Mouse (Mus musculus) 3T3-L1 (cell line): ENCODE results near the gene Man1c1.

Source experiments
- DNase-seq: peaks from one replicate; pipeline ENCODE4 v3.0.0-alpha.2; 2015; ENCODE audit warnings: low read depth, low spot score

Gene Man1c1

DNA sequence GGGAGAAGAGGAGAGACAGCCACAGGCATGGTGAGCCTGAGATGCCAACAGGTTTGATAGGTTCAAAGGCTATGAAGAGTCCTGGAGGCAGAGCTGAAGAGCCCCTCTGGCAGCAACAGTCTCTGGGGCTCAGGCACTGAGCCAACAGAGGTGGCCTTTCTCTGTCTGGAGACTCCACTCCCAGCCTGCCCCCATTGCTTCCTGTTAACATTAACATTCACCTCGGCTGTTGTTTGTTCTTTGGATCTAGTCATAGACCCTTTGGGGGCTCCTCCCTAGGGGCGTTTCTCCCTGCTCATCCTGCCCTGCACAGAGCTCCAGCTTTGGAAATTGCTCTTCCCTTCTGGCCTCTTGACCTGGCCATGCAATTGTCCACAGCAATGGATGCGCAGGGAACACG, 20.9 kb upstream of the Man1c1 start:
- DNase-seq, result no peak

DNA sequence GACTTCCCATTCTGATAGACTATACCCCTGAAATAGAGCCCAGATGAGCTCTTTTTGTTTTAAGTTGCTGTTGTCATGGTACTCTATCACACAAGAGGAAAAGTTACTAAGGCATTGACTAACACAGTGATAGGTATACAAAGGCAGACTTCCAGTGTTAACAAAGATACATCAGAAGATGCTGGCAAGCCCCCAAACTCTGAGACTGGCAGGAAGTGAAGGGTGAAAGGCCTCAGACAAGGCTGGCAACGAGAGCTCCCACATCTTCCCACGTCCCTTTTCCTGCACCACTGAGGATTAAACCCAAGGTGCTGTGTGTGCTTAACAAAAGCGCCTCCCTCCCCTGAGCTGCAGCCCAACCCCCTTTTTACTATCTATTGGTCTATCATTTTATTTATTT, 19.2 kb upstream of the Man1c1 start:
- no peak for DNase-seq

GRCm38 (mm10) chr4:134721076-134721475, 17.0 kb upstream of the Man1c1 start:
- DNase-seq, result peak; percentile 67

DNA sequence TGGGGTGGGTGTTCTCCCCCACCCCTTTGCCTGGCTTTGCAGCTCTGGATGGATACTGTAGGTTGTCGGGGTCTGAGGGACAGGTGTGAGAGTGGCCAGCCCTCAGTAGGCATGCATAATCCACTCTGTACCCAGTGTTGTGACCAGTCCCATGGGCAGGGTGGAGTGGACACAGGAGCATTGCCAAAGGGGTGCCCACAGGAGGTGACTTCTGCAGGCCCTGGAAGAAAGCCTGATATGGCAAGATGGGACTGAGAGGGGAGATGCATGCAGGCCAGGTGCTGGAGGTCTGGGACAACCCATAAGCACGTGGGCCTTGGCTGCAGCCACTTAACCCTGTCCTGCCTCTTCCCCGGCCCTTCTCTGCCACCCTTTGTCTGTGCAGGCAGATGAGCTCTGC, 16.3 kb upstream of the Man1c1 start:
- no peak for DNase-seq

DNA sequence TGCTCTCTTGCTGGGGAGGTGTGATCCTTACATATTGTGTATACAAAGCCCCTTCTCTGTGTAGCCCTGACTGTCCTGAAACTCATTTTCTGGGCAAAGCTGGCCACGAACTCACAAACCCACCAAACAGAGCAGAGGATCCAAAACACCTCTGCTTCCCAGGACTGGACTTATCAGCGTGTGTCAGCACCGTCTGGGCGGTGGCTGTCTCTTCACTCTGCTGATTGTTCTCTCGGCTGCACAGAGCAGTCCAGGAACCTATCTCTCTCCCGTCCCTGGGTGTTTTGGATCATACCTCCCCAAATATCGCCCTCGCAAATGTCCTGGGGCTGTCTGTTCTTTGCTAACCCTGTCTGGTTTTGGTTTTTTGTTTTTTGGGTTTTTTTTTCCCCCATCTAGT, 15.4 kb upstream of the Man1c1 start:
- no peak for DNase-seq

GRCm38 (mm10) chr4:134713937-134714336, 9.8 kb upstream of the Man1c1 start:
- peak; percentile 91 for DNase-seq

DNA sequence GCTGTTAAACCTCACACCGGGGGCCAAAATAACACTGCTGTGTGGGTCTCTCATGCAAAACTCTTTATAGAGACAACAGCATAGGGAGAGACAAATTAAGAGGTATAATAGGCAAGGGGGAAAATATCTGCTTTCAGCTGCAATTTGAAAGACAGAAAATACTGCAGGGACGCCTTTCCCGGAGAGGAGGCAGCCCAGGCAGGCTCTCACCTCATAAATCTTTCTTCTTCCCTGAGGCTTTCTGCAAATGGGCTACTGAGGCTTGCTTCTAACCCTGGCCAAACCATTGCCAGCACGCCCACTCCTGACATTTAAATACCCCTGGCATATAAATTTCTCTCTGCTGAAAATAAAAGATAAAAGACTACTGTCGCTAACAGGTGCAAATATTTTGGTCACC, 1.2 kb upstream of the Man1c1 start:
- no peak for DNase-seq

GRCm38 (mm10) chr4:134704590-134704989, 500 bp upstream of the Man1c1 start:
- DNase-seq, result no peak

- DNase-seq, result no peak
Measured at GRCm38 (mm10) chr4:134702981-134703834, 882 bp downstream of the Man1c1 start.

DNA sequence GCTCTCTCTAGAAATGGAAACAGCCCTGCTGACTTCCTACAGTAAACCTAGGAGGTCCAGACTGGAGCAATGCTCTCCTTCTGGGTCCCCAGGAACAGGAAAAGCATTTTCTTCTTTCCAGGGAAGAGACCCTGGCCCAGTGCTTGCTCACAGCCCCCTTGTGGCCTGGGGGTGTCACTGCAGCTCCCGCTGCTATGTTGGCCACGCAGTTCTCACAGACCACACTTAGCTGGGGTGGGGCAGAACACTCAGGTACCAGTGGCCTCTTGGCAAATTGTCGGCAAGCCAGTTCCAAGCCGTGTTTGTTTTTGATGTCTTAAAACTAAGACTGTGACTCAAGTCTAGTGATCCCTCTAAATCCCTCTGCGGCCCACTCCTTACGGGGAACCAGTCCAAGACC, 2.2 kb downstream of the Man1c1 start:
- peak; percentile 70 for DNase-seq

GRCm38 (mm10) chr4:134700911-134701310, 3.2 kb downstream of the Man1c1 start:
- no peak for DNase-seq

GRCm38 (mm10) chr4:134693202-134693940, 10.7 kb downstream of the Man1c1 start:
- no peak for DNase-seq

DNA sequence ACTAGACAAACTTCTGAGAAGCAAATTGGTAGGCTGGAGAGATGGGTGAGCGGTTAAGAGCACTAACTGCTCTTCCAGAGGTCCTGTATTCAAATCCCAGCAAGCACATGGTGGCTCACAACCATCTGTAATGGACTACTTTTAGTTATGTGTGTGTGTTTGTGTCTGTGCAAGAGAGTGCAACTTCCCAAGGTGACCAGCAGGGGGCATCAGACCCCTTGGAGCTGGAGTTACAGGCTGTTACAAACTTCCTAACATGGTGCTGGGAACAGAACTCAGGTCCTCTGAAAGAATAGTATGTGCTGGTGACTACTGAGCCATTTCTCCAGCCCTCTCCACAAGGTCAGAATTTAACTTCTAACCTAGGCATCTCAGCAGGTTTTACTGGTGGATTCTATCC, 11.7 kb downstream of the Man1c1 start:
- DNase-seq, result no peak

DNA sequence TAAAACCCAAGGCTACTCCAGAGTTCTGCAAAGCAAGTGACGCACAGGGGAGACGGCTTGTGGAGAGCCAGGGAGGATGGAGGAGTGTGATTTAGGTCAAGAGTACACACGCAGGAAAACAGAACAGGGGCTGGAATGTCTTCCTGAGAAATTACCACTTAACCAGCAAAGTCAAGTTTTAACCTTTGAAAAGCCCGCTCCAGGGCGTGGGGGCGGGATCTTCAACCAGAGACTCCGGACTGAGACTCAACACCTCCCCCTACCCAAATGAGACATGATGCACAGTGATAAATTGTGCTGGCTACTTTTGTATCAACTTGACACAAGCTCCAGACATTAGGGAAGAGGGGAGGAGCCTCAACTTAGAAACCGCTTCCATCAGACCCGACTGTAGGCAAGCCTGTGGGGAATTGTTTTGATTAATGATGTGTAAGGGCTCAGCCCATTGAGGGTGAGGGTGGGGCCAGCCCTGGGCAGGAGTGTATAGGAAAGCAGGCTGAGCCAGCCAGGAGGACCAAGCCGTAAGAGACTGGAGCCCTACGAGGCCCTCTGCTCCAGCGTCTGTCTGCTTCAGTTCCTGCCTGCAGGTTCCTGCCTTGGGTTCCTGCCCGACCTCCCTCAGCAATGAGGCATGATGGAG, 17.9 kb downstream of the Man1c1 start:
- no peak for DNase-seq

DNA sequence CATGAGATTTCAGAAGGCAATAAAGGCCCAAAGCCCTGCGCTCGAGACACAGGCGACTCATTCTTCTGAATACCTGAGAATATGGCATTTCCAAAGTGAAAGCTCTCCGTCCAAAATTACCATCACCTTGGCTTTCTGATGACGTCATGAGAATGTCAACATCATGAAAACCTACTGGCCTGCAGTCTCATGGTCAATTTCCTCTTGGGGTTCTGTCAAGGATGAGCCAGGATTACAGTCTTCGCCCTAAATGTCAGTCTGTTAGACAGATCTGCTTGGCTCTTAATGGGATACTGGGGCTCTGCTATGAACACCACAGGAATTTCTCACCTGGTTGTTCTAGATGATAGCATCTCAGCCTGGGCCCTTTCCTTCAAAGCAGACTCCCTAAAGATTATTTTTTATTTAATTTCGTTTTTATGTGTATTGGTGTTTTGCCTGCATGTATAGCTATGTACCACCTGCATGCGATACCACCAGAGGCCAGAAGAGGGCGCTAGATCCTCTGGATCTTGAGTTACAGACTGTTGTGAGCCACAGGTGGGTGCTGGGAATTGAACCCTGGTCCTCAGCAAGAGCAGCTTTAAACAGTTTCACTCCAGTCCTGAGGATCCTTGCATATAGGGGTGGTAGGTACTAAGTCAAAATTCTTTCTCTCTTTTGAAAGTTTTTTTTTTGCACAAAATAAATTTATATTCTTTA, 19.3 kb downstream of the Man1c1 start:
- DNase-seq, result no peak

- DNase-seq, result no peak
Measured at GRCm38 (mm10) chr4:134683892-134684291, 20.2 kb downstream of the Man1c1 start.

DNA sequence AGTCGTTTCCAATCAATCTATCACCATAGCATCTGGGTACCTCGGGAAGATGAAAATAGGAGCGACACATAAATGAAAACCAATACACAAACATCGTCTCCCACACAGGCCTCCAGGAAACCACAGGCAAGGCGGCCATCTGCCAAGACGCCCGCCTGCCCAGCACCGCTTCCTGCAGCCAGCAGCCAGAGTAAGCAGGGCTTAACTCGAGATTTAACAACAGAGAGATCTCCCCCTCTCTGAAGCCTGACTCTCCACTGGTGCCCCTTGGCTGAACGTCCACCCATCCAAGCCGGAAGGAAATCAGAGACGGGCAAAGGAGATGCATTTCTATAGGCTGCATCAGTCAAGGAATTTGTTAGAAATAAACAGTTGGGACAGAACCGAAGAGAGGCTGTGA, 21.1 kb downstream of the Man1c1 start:
- no peak for DNase-seq

GRCm38 (mm10) chr4:134682423-134682822, 21.7 kb downstream of the Man1c1 start:
- no peak for DNase-seq

GRCm38 (mm10) chr4:134681819-134682218, 22.3 kb downstream of the Man1c1 start:
- no peak for DNase-seq

DNA sequence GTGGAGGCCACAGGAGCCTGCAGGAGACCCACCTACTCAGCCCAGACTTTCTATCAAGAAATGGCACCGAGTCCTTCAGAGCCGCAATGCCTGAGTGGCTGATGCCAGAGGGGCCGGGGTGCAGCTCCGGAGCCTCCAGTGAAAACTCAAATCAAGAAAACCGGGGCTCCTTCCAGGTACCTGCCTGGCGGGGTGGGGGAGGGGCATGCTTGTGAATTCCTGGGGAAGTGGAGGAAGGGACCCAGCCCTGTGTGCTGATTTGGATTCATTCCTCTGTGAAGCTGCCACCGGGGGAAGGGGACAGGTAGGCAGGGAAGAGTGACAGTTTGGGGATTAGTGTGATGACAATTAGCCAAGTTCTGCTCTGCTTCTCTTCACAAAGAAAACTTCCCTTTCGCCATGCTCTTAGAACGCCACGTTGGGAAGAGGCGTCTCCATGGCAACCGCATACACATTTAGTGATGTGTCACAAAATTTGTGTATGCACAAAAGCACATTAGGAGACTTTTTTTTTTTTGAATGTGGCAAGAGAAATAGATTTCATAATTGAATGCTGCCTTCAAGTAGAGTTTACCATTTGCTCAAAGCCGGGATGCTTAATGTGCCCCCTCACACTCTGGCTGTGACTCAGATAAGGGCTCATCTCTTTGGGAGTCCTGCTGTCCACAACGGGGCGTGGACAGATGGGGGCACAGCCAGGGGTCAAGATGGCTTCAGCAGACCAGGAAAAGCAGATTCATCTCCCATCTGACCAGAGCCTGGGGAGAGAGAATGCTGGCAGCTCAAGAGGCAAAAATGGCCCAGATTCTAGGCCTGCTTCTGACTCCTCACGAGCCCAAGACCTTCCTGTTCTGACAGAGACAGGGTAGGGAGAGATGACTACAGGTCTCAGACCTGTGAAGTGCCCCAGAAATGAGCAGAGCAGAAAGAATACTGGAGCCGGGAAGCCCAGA, 26.3 kb downstream of the Man1c1 start:
- DNase-seq, result peak; percentile 21

DNA sequence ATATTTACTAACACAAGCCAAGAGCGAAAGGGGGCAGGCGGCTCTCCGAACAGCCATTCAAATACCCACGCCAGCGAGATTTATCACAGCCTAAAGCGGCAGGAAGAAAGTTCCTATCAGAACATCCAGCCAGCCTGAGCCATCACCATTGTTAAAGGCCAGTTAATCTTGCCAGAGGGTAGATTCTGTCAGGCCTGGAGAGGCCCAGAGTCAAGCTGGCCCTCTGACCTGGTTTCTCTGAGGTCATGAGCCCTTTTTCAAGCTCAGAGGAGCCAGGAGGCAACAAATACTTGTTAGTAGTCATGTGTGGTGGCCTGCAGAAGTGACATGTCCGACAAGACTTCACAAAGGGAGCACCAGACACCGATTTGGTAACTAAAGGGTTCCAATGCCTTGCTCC, 28.3 kb downstream of the Man1c1 start:
- no peak for DNase-seq
